In genomic region chr1:177983024-177983450, GRCm38 (mm10) we compare ENCODE assay signal across 8 mouse cellular contexts. TPM values are rescaled to one million over a fixed set of nuclear protein-coding genes. Genes with fewer than 3 reads are reported as not detected.
A peak's percentile ranks its signal among the peaks of the same experiment; 100 is the strongest.
DNase-seq lines count a peak whose midpoint lies in the region; ATAC-seq and TF ChIP-seq lines count a peak whose summit lies in the region.
"Not testable (repeated sequence)": the region's sequence is repeated elsewhere in the genome, so short reads cannot be mapped to it uniquely, and the experiment has no call there.

Catspere2 (plus strand) TSS chr1:177983423.

- ATAC-seq in cerebellum, adult (ENCODE audit: insufficient number of reproducible peaks, low FRiP score, low TSS enrichment) = peak; percentile 99
- ATAC-seq in forebrain, embryonic 13.5 days = peak; percentile 98
- ATAC-seq in liver, postnatal 0 days = peak; percentile 98
- peak; percentile 99 for ATAC-seq in neural tube, embryonic 14.5 days (ENCODE audit: low read depth)

- H3K4me3 ChIP-seq in ES-Bruce4 (ENCODE audit: low read depth, low read length) = peak within 1 kb of the TSS; percentile 60
- peak within 1 kb of the TSS; percentile 64 for H3K4me3 ChIP-seq in forebrain, embryonic 13.5 days
- peak within 1 kb of the TSS; percentile 62 for H3K4me3 ChIP-seq in liver, postnatal 0 days (ENCODE audit: low read depth, low read length)
- peak within 1 kb of the TSS; percentile 51 for H3K4me3 ChIP-seq in neural tube, embryonic 14.5 days (ENCODE audit: low read depth, low read length)

- H3K9me3 ChIP-seq in ES-Bruce4 (replicated peaks; ENCODE audit: control insufficient read depth, insufficient read depth, low read length, poor library complexity, severe bottlenecking); forebrain, embryonic 13.5 days (replicated peaks); liver, postnatal 0 days (ENCODE audit: low read length); neural tube, embryonic 14.5 days (ENCODE audit: control insufficient read depth, low read length): not testable (repeated sequence)

- not testable (repeated sequence) for TF ChIP-seq POLR2A in ES-Bruce4 (IDR thresholded peaks at IDR 0.05; ENCODE audit: insufficient read depth, low read length)

- peak within 1 kb of the TSS; percentile 84 for H3K9ac ChIP-seq in ES-Bruce4 (ENCODE audit: low read depth, poor library complexity, severe bottlenecking)
- H3K9ac ChIP-seq in forebrain, embryonic 13.5 days = peak within 1 kb of the TSS; percentile 63
- peak within 1 kb of the TSS; percentile 51 for H3K9ac ChIP-seq in liver, postnatal 0 days (replicated peaks)
- peak within 1 kb of the TSS; percentile 52 for H3K9ac ChIP-seq in neural tube, embryonic 14.5 days (replicated peaks; ENCODE audit: low read depth, low read length)

- TF ChIP-seq CTCF in ES-Bruce4 (IDR thresholded peaks at IDR 0.05; ENCODE audit: low read depth, low read length) = not testable (repeated sequence)
- TF ChIP-seq CTCF in liver, postnatal 0 days (IDR thresholded peaks at IDR 0.05; ENCODE audit: low read depth) = 0 out of 2 replicates have a peak, but pooled peaks have one; percentile 33

- H3K36me3 ChIP-seq in ES-Bruce4 (ENCODE audit: control insufficient read depth, insufficient read depth, low read length, poor library complexity, severe bottlenecking); forebrain, embryonic 13.5 days (ENCODE audit: poor library complexity, severe bottlenecking); liver, postnatal 0 days (replicated peaks; ENCODE audit: insufficient read depth, low read length); neural tube, embryonic 14.5 days (ENCODE audit: control insufficient read depth, insufficient read depth, low read length): not testable (repeated sequence)

- H3K27me3 ChIP-seq in ES-Bruce4 (ENCODE audit: control insufficient read depth, insufficient read depth, low read length, poor library complexity, severe bottlenecking); forebrain, embryonic 13.5 days; liver, postnatal 0 days (ENCODE audit: insufficient read depth, low read length); neural tube, embryonic 14.5 days (ENCODE audit: control insufficient read depth, insufficient read depth, low read length): not testable (repeated sequence)

- not testable (repeated sequence) for H3K4me1 ChIP-seq in ES-Bruce4 (ENCODE audit: control insufficient read depth, insufficient read depth, low read length); forebrain, embryonic 13.5 days; liver, postnatal 0 days (ENCODE audit: insufficient read depth); neural tube, embryonic 14.5 days (ENCODE audit: control insufficient read depth, insufficient read depth, low read length)

- H3K27ac ChIP-seq in ES-Bruce4 (ENCODE audit: insufficient read depth, low read length); forebrain, embryonic 13.5 days: not testable (repeated sequence)
- H3K27ac ChIP-seq in liver, postnatal 0 days (ENCODE audit: low read depth) = peak within 1 kb of the TSS; percentile 55; the same call in 1 of the 2 replicates
- H3K27ac ChIP-seq in neural tube, embryonic 14.5 days (ENCODE audit: low read depth, low read length) = peak within 1 kb of the TSS; percentile 44; the same call in 1 of the 2 replicates

- DNase-seq in heart, postnatal 10 days = peak; percentile 99
- peak; percentile 92 for DNase-seq in large intestine, adult 2 months (ENCODE audit: low read depth, low spot score)
- peak; percentile 90 for DNase-seq in liver, postnatal 0 days
- DNase-seq in testis, postnatal 10 days (ENCODE audit: low spot score) = peak; percentile 99

- WGBS in forebrain, embryonic 13.5 days = under 1% methylated on average over 21 of the region's 21 CpGs
- under 1% methylated on average over 21 of the region's 21 CpGs for WGBS in large intestine, adult 2 months
- 2% methylated on average over 21 of the region's 21 CpGs for WGBS in liver, postnatal 0 days (ENCODE audit: insufficient replicate concordance)
- WGBS in neural tube, embryonic 14.5 days = 0% methylated on average over 19 of the region's 21 CpGs

- intact Hi-C loops in heart, postnatal 10 days (cut with DNase I) = loop anchor here (5.0 kb wide), 2 partner anchors 186 to 204 kb away; partner anchors contain the start of genes Adss and Desi2

- not testable (repeated sequence) for TF ChIP-seq EP300 in ES-Bruce4 (IDR thresholded peaks at IDR 0.05; ENCODE audit: insufficient read depth, low read depth, low read length); liver, postnatal 0 days (IDR thresholded peaks at IDR 0.05; ENCODE audit: low read depth)

- H3K4me2 ChIP-seq in forebrain, embryonic 13.5 days = peak within 1 kb of the TSS; percentile 59
- H3K4me2 ChIP-seq in liver, postnatal 0 days (ENCODE audit: low read depth, low read length) = peak within 1 kb of the TSS; percentile 77
- H3K4me2 ChIP-seq in neural tube, embryonic 14.5 days (ENCODE audit: low read depth, low read length) = peak within 1 kb of the TSS; percentile 46

RNA-seq across cellular contexts. Expression of gene Catspere2, which starts in this region (rescaled TPM):
- not detected in 2 replicates for polyA plus RNA-seq in ES-Bruce4 (2011; ENCODE audit: insufficient read depth, insufficient read length, low read depth, missing spikeins)
- 0.10 TPM in 1 of 2 replicates, not detected in the other for polyA plus RNA-seq in forebrain, embryonic 13.5 days (2015; fragmentation: Nextera tagmentation; extraction: Ambion mirVana)
- under 1 TPM; 0.17 to 0.26 TPM for total RNA-seq in heart, postnatal 10 days (2021)
- 0.11 and 0.22 TPM in 2 replicates for polyA plus RNA-seq in large intestine, adult 2 months (2012; rRNA removed)
- polyA plus RNA-seq in liver, postnatal 0 days (2015; fragmentation: Nextera tagmentation; extraction: Ambion mirVana) = 0.05 and 0.07 TPM in 2 replicates
- 0.44 and 0.59 TPM in 2 replicates for polyA plus RNA-seq in neural tube, embryonic 14.5 days (2014; fragmentation: Nextera tagmentation; extraction: Ambion mirVana)

Comparison
In these comparisons a context has a peak if more than half of its experiments do, and no peak if none do; other contexts are left out.
1. Peak in ATAC-seq, H3K4me3 ChIP-seq, H3K9ac ChIP-seq and H3K4me2 ChIP-seq in forebrain, embryonic 13.5 days; RNA of the gene not detected or under 1 TPM.
2. Peak in DNase-seq in heart, postnatal 10 days; RNA of the gene not detected or under 1 TPM.
3. Peak in DNase-seq in large intestine, adult 2 months; RNA of the gene not detected or under 1 TPM.
4. Peak in DNase-seq, ATAC-seq, H3K4me3 ChIP-seq, H3K27ac ChIP-seq, H3K9ac ChIP-seq and H3K4me2 ChIP-seq in liver, postnatal 0 days; RNA of the gene not detected or under 1 TPM.
5. Peak in ATAC-seq, H3K4me3 ChIP-seq, H3K27ac ChIP-seq, H3K9ac ChIP-seq and H3K4me2 ChIP-seq in neural tube, embryonic 14.5 days; RNA of the gene not detected or under 1 TPM.